In genomic region chr7:29301127-29301566, GRCm38 (mm10) we compare ENCODE assay signal across 8 mouse cellular contexts. TPM values are rescaled to one million over a fixed set of nuclear protein-coding genes. Genes with fewer than 3 reads are reported as not detected.
A peak's percentile ranks its signal among the peaks of the same experiment; 100 is the strongest.
DNase-seq lines count a peak whose midpoint lies in the region; ATAC-seq and TF ChIP-seq lines count a peak whose summit lies in the region.

No protein-coding gene starts in this region.

- peak; percentile 75 for TF ChIP-seq CTCF in bone marrow macrophage, adult 2 months (IDR thresholded peaks at IDR 0.05; ENCODE audit: low read depth, low read length)
- peak; percentile 80 for TF ChIP-seq CTCF in liver, embryonic 14.5 days (IDR thresholded peaks at IDR 0.05; ENCODE audit: low read depth)

- H3K4me1 ChIP-seq in bone marrow macrophage, adult 2 months (ENCODE audit: control insufficient read depth, insufficient read depth, low read length) = peaks cover 3% of the 10 kb centered on the region; the same call in 1 of the 2 replicates
- H3K4me1 ChIP-seq in hindbrain, embryonic 12.5 days = peaks cover 27% of the 10 kb centered on the region
- H3K4me1 ChIP-seq in liver, embryonic 14.5 days (replicated peaks; ENCODE audit: control insufficient read depth in 2 of 2, insufficient read depth in 2 of 2, low read length in 1 of 2) = no peaks in the 10 kb centered on the region
- H3K4me1 ChIP-seq in neural tube, embryonic 14.5 days (ENCODE audit: control insufficient read depth, insufficient read depth, low read length) = peaks cover 13% of the 10 kb centered on the region

- no peaks in the 10 kb centered on the region for H3K9me3 ChIP-seq in hindbrain, embryonic 12.5 days (replicated peaks)
- no peaks in the 10 kb centered on the region for H3K9me3 ChIP-seq in liver, embryonic 14.5 days (ENCODE audit: control insufficient read depth, low read length)
- no peaks in the 10 kb centered on the region for H3K9me3 ChIP-seq in neural tube, embryonic 14.5 days (ENCODE audit: control insufficient read depth, low read length)

- TF ChIP-seq EP300 in liver, embryonic 14.5 days (IDR thresholded peaks at IDR 0.05; ENCODE audit: low read depth) = no peak

- H3K27me3 ChIP-seq in hindbrain, embryonic 12.5 days = no peaks in the 10 kb centered on the region
- peaks cover 37% of the 10 kb centered on the region for H3K27me3 ChIP-seq in liver, embryonic 14.5 days (ENCODE audit: control insufficient read depth, insufficient read depth, low read length)
- no peaks in the 10 kb centered on the region for H3K27me3 ChIP-seq in neural tube, embryonic 14.5 days (ENCODE audit: control insufficient read depth, insufficient read depth, low read length)

- H3K36me3 ChIP-seq in hindbrain, embryonic 12.5 days = no peaks in the 10 kb centered on the region
- H3K36me3 ChIP-seq in liver, embryonic 14.5 days (replicated peaks; ENCODE audit: control insufficient read depth, insufficient read depth, low read depth) = no peaks in the 10 kb centered on the region
- no peaks in the 10 kb centered on the region for H3K36me3 ChIP-seq in neural tube, embryonic 14.5 days (ENCODE audit: control insufficient read depth, insufficient read depth, low read length)

- 0% methylated on average over 7 of the region's 7 CpGs for WGBS in hindbrain, embryonic 12.5 days
- WGBS in liver, embryonic 14.5 days (ENCODE audit: insufficient replicate concordance) = 1% methylated on average over 7 of the region's 7 CpGs
- 2% methylated on average over 7 of the region's 7 CpGs for WGBS in neural tube, embryonic 14.5 days

- TF ChIP-seq POLR2A in bone marrow macrophage, adult 2 months (IDR thresholded peaks at IDR 0.05; ENCODE audit: borderline replicate concordance, low read depth, low read length) = no peak

- H3K27ac ChIP-seq in bone marrow macrophage, adult 2 months (ENCODE audit: insufficient read depth, low read depth, low read length) = no peak overlapping the region
- H3K27ac ChIP-seq in hindbrain, embryonic 12.5 days = peak overlapping the region; percentile 31; the same call in 1 of the 2 replicates
- no peak overlapping the region for H3K27ac ChIP-seq in liver, embryonic 14.5 days
- H3K27ac ChIP-seq in neural tube, embryonic 14.5 days (ENCODE audit: low read depth, low read length) = no peak overlapping the region; the same call in 1 of the 2 replicates

- 0 out of 2 replicates have a peak, but pooled peaks have one; percentile 32 for ATAC-seq in erythroblast, adult 5-6 weeks (replicated peaks; ENCODE audit: low FRiP score, poor library complexity, severe bottlenecking)
- ATAC-seq in hindbrain, embryonic 12.5 days (ENCODE audit: low FRiP score) = no peak
- ATAC-seq in liver, embryonic 14.5 days (ENCODE audit: insufficient read depth) = no peak
- no peak for ATAC-seq in neural tube, embryonic 14.5 days (ENCODE audit: low read depth)
- no peak for ATAC-seq in erythroid progenitor cell, adult 5-6 weeks (replicated peaks; ENCODE audit: low FRiP score, poor library complexity, severe bottlenecking)

- peak; percentile 78 for DNase-seq in urinary bladder, postnatal 14 days (ENCODE audit: low spot score)
- DNase-seq in urinary bladder, adult 2 months (ENCODE audit: low spot score) = no peak
- no peak for DNase-seq in liver, embryonic 14.5 days (ENCODE audit: low read depth in 3 of 3, low spot score in 3 of 3)

- H3K4me2 ChIP-seq in hindbrain, embryonic 12.5 days (replicated peaks) = peak overlapping the region; percentile 13; the same call in 1 of the 2 replicates
- no peak overlapping the region for H3K4me2 ChIP-seq in liver, embryonic 14.5 days (ENCODE audit: low read depth)
- 0 out of 2 replicates have a peak overlapping the region, but pooled peaks have one; percentile 22 for H3K4me2 ChIP-seq in neural tube, embryonic 14.5 days (ENCODE audit: low read depth, low read length)

- H3K4me3 ChIP-seq in bone marrow macrophage, adult 2 months (ENCODE audit: insufficient read depth, low read length) = no peak overlapping the region
- peak overlapping the region; percentile 3; the same call in 1 of the 2 replicates for H3K4me3 ChIP-seq in hindbrain, embryonic 12.5 days
- H3K4me3 ChIP-seq in liver, embryonic 14.5 days (ENCODE audit: insufficient read depth in 1 of 2, low read depth in 2 of 2, low read length in 2 of 2) = no peak overlapping the region
- no peak overlapping the region for H3K4me3 ChIP-seq in neural tube, embryonic 14.5 days (ENCODE audit: low read depth, low read length)

- no peak overlapping the region for H3K9ac ChIP-seq in hindbrain, embryonic 12.5 days
- no peak overlapping the region for H3K9ac ChIP-seq in liver, embryonic 14.5 days (replicated peaks)
- no peak overlapping the region for H3K9ac ChIP-seq in neural tube, embryonic 14.5 days (replicated peaks; ENCODE audit: low read depth, low read length)

RNA-seq across cellular contexts. Expression of gene Dpf1, which starts 2.6 kb away (rescaled TPM):
- 1.3 and 2.8 TPM in 2 replicates for polyA plus RNA-seq in urinary bladder, adult 2 months (2012; rRNA removed)
- 0.60 TPM in 1 of 2 replicates, not detected in the other for polyA plus RNA-seq in bone marrow macrophage, adult 2 months (2012; ENCODE audit: insufficient read depth, insufficient read length, missing spikeins)
- total RNA-seq in erythroblast, adult 5-6 weeks (2015; ENCODE audit: low replicate concordance) = not detected in 2 replicates
- not detected in 2 replicates for total RNA-seq in erythroblast, adult 5-6 weeks (2017; ENCODE audit: low replicate concordance)
- 102 and 110 TPM in 2 replicates for polyA plus RNA-seq in hindbrain, embryonic 12.5 days (2016; fragmentation: Nextera tagmentation; extraction: Ambion mirVana)
- polyA plus RNA-seq in liver, embryonic 14.5 days (2012; rRNA removed) = 0.81 TPM in 2 replicates
- polyA plus RNA-seq in liver, embryonic 14.5 days (2014; fragmentation: Nextera tagmentation; extraction: Ambion mirVana) = 1.0 and 2.1 TPM in 2 replicates
- polyA plus RNA-seq in neural tube, embryonic 14.5 days (2014; fragmentation: Nextera tagmentation; extraction: Ambion mirVana) = 190 and 228 TPM in 2 replicates
- not detected in 2 replicates for total RNA-seq in erythroid progenitor cell, adult 5-6 weeks (2015; ENCODE audit: low replicate concordance)
- not detected in 2 replicates for total RNA-seq in erythroid progenitor cell, adult 5-6 weeks (2017; ENCODE audit: low replicate concordance)

RNA-seq across cellular contexts. Expression of gene Ppp1r14a, which starts 12.0 kb away (rescaled TPM):
- polyA plus RNA-seq in urinary bladder, adult 2 months (2012; rRNA removed) = 303 and 338 TPM in 2 replicates
- not detected in 2 replicates for polyA plus RNA-seq in bone marrow macrophage, adult 2 months (2012; ENCODE audit: insufficient read depth, insufficient read length, missing spikeins)
- not detected in 2 replicates for total RNA-seq in erythroblast, adult 5-6 weeks (2015; ENCODE audit: low replicate concordance)
- not detected in 2 replicates for total RNA-seq in erythroblast, adult 5-6 weeks (2017; ENCODE audit: low replicate concordance)
- polyA plus RNA-seq in hindbrain, embryonic 12.5 days (2016; fragmentation: Nextera tagmentation; extraction: Ambion mirVana) = 20.8 and 22.4 TPM in 2 replicates
- 1.5 and 2.5 TPM in 2 replicates for polyA plus RNA-seq in liver, embryonic 14.5 days (2012; rRNA removed)
- polyA plus RNA-seq in liver, embryonic 14.5 days (2014; fragmentation: Nextera tagmentation; extraction: Ambion mirVana) = 2.3 TPM in 2 replicates
- polyA plus RNA-seq in neural tube, embryonic 14.5 days (2014; fragmentation: Nextera tagmentation; extraction: Ambion mirVana) = 1.8 and 3.6 TPM in 2 replicates
- total RNA-seq in erythroid progenitor cell, adult 5-6 weeks (2015; ENCODE audit: low replicate concordance) = not detected in 2 replicates
- total RNA-seq in erythroid progenitor cell, adult 5-6 weeks (2017; ENCODE audit: low replicate concordance) = not detected in 2 replicates

RNA-seq across cellular contexts. Expression of gene Spint2, which starts 19.4 kb away (rescaled TPM):
- 485 and 505 TPM in 2 replicates for polyA plus RNA-seq in urinary bladder, adult 2 months (2012; rRNA removed)
- polyA plus RNA-seq in bone marrow macrophage, adult 2 months (2012; ENCODE audit: insufficient read depth, insufficient read length, missing spikeins) = 0.91 TPM in 1 of 2 replicates, not detected in the other
- 15.5 and 18.8 TPM in 2 replicates for total RNA-seq in erythroblast, adult 5-6 weeks (2015; ENCODE audit: low replicate concordance)
- 6.8 and 7.6 TPM in 2 replicates for total RNA-seq in erythroblast, adult 5-6 weeks (2017; ENCODE audit: low replicate concordance)
- polyA plus RNA-seq in hindbrain, embryonic 12.5 days (2016; fragmentation: Nextera tagmentation; extraction: Ambion mirVana) = 42.6 and 63.3 TPM in 2 replicates
- 14.6 and 15.6 TPM in 2 replicates for polyA plus RNA-seq in liver, embryonic 14.5 days (2012; rRNA removed)
- polyA plus RNA-seq in liver, embryonic 14.5 days (2014; fragmentation: Nextera tagmentation; extraction: Ambion mirVana) = 22.3 and 23.6 TPM in 2 replicates
- 46.9 and 62.4 TPM in 2 replicates for polyA plus RNA-seq in neural tube, embryonic 14.5 days (2014; fragmentation: Nextera tagmentation; extraction: Ambion mirVana)
- total RNA-seq in erythroid progenitor cell, adult 5-6 weeks (2015; ENCODE audit: low replicate concordance) = 4.2 and 7.9 TPM in 2 replicates
- 3.0 TPM in 1 of 2 replicates, not detected in the other for total RNA-seq in erythroid progenitor cell, adult 5-6 weeks (2017; ENCODE audit: low replicate concordance)

RNA-seq across cellular contexts. Expression of gene 2200002D01Rik, which starts 52.9 kb away (rescaled TPM):
- polyA plus RNA-seq in urinary bladder, adult 2 months (2012; rRNA removed) = 144 and 178 TPM in 2 replicates
- 1.9 TPM in 1 of 2 replicates, not detected in the other for polyA plus RNA-seq in bone marrow macrophage, adult 2 months (2012; ENCODE audit: insufficient read depth, insufficient read length, missing spikeins)
- total RNA-seq in erythroblast, adult 5-6 weeks (2015; ENCODE audit: low replicate concordance) = not detected in 2 replicates
- total RNA-seq in erythroblast, adult 5-6 weeks (2017; ENCODE audit: low replicate concordance) = 2.5 TPM in 1 of 2 replicates, not detected in the other
- 1.8 and 2.4 TPM in 2 replicates for polyA plus RNA-seq in hindbrain, embryonic 12.5 days (2016; fragmentation: Nextera tagmentation; extraction: Ambion mirVana)
- polyA plus RNA-seq in liver, embryonic 14.5 days (2012; rRNA removed) = 0.39 and 1.3 TPM in 2 replicates
- polyA plus RNA-seq in liver, embryonic 14.5 days (2014; fragmentation: Nextera tagmentation; extraction: Ambion mirVana) = 2.6 and 4.8 TPM in 2 replicates
- 0.50 and 0.75 TPM in 2 replicates for polyA plus RNA-seq in neural tube, embryonic 14.5 days (2014; fragmentation: Nextera tagmentation; extraction: Ambion mirVana)
- total RNA-seq in erythroid progenitor cell, adult 5-6 weeks (2015; ENCODE audit: low replicate concordance) = not detected in 2 replicates
- not detected in 2 replicates for total RNA-seq in erythroid progenitor cell, adult 5-6 weeks (2017; ENCODE audit: low replicate concordance)

Comparison
In these comparisons a context has a peak if more than half of its experiments do, and no peak if none do; other contexts are left out.
1. RNA of gene Dpf1, which starts 2.6 kb away (polyA plus RNA-seq): 190 to 228 TPM in neural tube, embryonic 14.5 days and 102 to 110 TPM in hindbrain, embryonic 12.5 days; 1.3 to 2.8 TPM in urinary bladder, adult 2 months, 0.81 to 2.1 TPM in liver, embryonic 14.5 days and 0.60 TPM in bone marrow macrophage, adult 2 months; every median in the first group is over 10 times any median in the second.
2. RNA of gene Ppp1r14a, which starts 12.0 kb away (polyA plus RNA-seq): 303 to 338 TPM in urinary bladder, adult 2 months; 20.8 to 22.4 TPM in hindbrain, embryonic 12.5 days, 1.5 to 2.5 TPM in liver, embryonic 14.5 days, 1.8 to 3.6 TPM in neural tube, embryonic 14.5 days and not detected in bone marrow macrophage, adult 2 months; every median in the first group is over 10 times any median in the second.